Mouse (Mus musculus) fat pad, adult 2 months (tissue): ENCODE results near the gene Ppm1a.

Experiments
- DNase-seq: peaks from one replicate; pipeline ENCODE4 v3.0.0-alpha.2; 2011; ENCODE audit warnings: low read depth, low spot score; ENCODE audit errors: extremely low read depth

Ppm1a gene

GRCm38 (mm10) chr12:72757086-72757485 is at the start of gene Ppm1a:
Gene Ppm1a, plus strand, starts transcription at chr12:72757455.
- no peak for DNase-seq

- DNase-seq, result no peak
Observed at GRCm38 (mm10) chr12:72709981-72710380, 47.3 kb upstream of the Ppm1a start.

- DNase-seq, result no peak
Observed at GRCm38 (mm10) chr12:72714896-72715295, 42.4 kb upstream of the Ppm1a start.

- DNase-seq, result no peak
Observed at GRCm38 (mm10) chr12:72715846-72716245, 41.4 kb upstream of the Ppm1a start.

- DNase-seq, result no peak
Observed at GRCm38 (mm10) chr12:72719046-72719445, 38.2 kb upstream of the Ppm1a start.

GRCm38 (mm10) chr12:72719452-72720087 is 37.7 kb upstream of the Ppm1a start:
- DNase-seq, result no peak

GRCm38 (mm10) chr12:72721710-72722109 is 35.5 kb upstream of the Ppm1a start:
- peak; percentile 90 for DNase-seq

GRCm38 (mm10) chr12:72723965-72724364 is 33.3 kb upstream of the Ppm1a start:
- DNase-seq, result no peak

GRCm38 (mm10) chr12:72727021-72727420 is 30.2 kb upstream of the Ppm1a start:
- no peak for DNase-seq

- no peak for DNase-seq
Observed at GRCm38 (mm10) chr12:72727611-72728010, 29.6 kb upstream of the Ppm1a start.

GRCm38 (mm10) chr12:72734112-72734511 is 23.1 kb upstream of the Ppm1a start:
- DNase-seq, result no peak

- DNase-seq, result no peak
Observed at GRCm38 (mm10) chr12:72741176-72741575, 16.1 kb upstream of the Ppm1a start.

GRCm38 (mm10) chr12:72744803-72745360 is 12.4 kb upstream of the Ppm1a start:
- no peak for DNase-seq

GRCm38 (mm10) chr12:72745486-72745885 is 11.8 kb upstream of the Ppm1a start:
- DNase-seq, result no peak

- no peak for DNase-seq
Observed at GRCm38 (mm10) chr12:72748341-72748740, 8.9 kb upstream of the Ppm1a start.

- no peak for DNase-seq
Observed at GRCm38 (mm10) chr12:72748841-72749240, 8.4 kb upstream of the Ppm1a start.

- DNase-seq, result peak; percentile 78
Observed at GRCm38 (mm10) chr12:72749500-72749899, 7.8 kb upstream of the Ppm1a start.

- no peak for DNase-seq
Observed at GRCm38 (mm10) chr12:72750016-72750415, 7.2 kb upstream of the Ppm1a start.

GRCm38 (mm10) chr12:72750606-72751005 is 6.6 kb upstream of the Ppm1a start:
- no peak for DNase-seq

GRCm38 (mm10) chr12:72757596-72757995 is 341 bp downstream of the Ppm1a start:
- DNase-seq, result no peak

GRCm38 (mm10) chr12:72759956-72760355 is 2.7 kb downstream of the Ppm1a start:
- DNase-seq, result no peak

GRCm38 (mm10) chr12:72760376-72761229 is 3.3 kb downstream of the Ppm1a start:
- DNase-seq, result peak; percentile 76
